Comparison of ENCODE assay signal across 21 mouse cellular contexts in the genomic region with DNA sequence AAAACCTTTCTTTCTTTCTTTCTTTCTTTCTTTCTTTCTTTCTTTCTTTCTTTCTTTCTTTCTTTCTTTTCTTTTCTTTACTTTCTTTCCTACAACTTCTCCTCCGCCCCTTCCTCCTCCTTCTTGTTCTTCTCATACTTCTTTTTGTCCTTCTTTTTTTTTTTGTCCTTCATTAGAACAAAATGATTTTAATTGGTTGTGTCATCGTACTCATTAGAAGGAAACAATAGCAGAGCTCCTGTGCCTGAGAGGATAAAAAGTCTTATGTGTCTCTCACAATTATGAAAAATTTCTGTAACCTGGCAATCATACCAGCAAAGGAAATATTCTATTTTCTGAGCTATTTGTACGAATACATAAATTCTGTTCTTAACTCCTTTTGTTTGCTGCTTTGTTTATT.
"Had no signal": no experiment of that assay in that cellular context is flagged by ENCODE, and none has a peak within 500 bp of the region (broad histone marks: within the 10 kb centered on the region; RNA-seq: fewer than 3 reads in every experiment).

No protein-coding gene starts in this region.

- ATAC-seq: hindbrain, embryonic 16.5 days; hindbrain, postnatal 0 days; inflammation-experienced regulatory T-cells, adult 6 months; intestine, embryonic 15.5 days; intestine, embryonic 16.5 days; intestine, postnatal 0 days had no signal

- DNase-seq: heart, postnatal 10 days; heart, postnatal 14 days; heart, postnatal 36 days; heart, postnatal 4 days; kidney, adult 11 months; kidney, adult 18-20 months; kidney, adult 2 months; kidney, adult 8-10 months; kidney, adult 9 months; kidney, postnatal 10 days; kidney, postnatal 14 days; kidney, postnatal 25 days; kidney, postnatal 36 days; layer of hippocampus, adult 9-11 months; layer of hippocampus, postnatal 36 days had no signal
